In genomic region chr5:13988023-13988422, GRCm38 (mm10) we compare ENCODE assay signal across 28 mouse cellular contexts. TPM values are rescaled to one million over a fixed set of nuclear protein-coding genes. Genes with fewer than 3 reads are reported as not detected.
"Had no signal": no experiment of that assay in that cellular context is flagged by ENCODE, and none has a peak within 500 bp of the region (broad histone marks: within the 10 kb centered on the region; RNA-seq: fewer than 3 reads in every experiment).

No protein-coding gene starts in this region.

- H3K9me3 ChIP-seq: embryonic facial prominence, embryonic 10.5 days; embryonic facial prominence, embryonic 12.5 days; embryonic facial prominence, embryonic 13.5 days; embryonic facial prominence, embryonic 15.5 days; forebrain, embryonic 10.5 days; forebrain, embryonic 12.5 days; forebrain, embryonic 13.5 days; forebrain, embryonic 15.5 days had no signal

- ATAC-seq: forebrain, embryonic 13.5 days; forebrain, embryonic 14.5 days; forebrain, embryonic 15.5 days; forebrain, embryonic 16.5 days; forebrain, postnatal 0 days had no signal

- H3K27me3 ChIP-seq: embryonic facial prominence, embryonic 12.5 days; embryonic facial prominence, embryonic 13.5 days; embryonic facial prominence, embryonic 15.5 days; forebrain, embryonic 13.5 days; forebrain, embryonic 15.5 days had no signal

- H3K27ac ChIP-seq: embryonic facial prominence, embryonic 10.5 days; embryonic facial prominence, embryonic 12.5 days; embryonic facial prominence, embryonic 13.5 days; embryonic facial prominence, embryonic 15.5 days; forebrain, embryonic 10.5 days; forebrain, embryonic 12.5 days; forebrain, embryonic 13.5 days; forebrain, embryonic 15.5 days; gastrocnemius, adult 2 months had no signal

- H3K4me2 ChIP-seq: embryonic facial prominence, embryonic 12.5 days; embryonic facial prominence, embryonic 13.5 days; embryonic facial prominence, embryonic 15.5 days; forebrain, embryonic 12.5 days; forebrain, embryonic 13.5 days; forebrain, embryonic 15.5 days had no signal

- H3K4me3 ChIP-seq: embryonic facial prominence, embryonic 10.5 days; embryonic facial prominence, embryonic 12.5 days; embryonic facial prominence, embryonic 13.5 days; embryonic facial prominence, embryonic 15.5 days; erythroblast, embryonic 14.5 days; forebrain, embryonic 10.5 days; forebrain, embryonic 12.5 days; forebrain, embryonic 13.5 days; forebrain, embryonic 15.5 days; gastrocnemius, adult 2 months had no signal

- DNase-seq: cerebellum, adult 18-20 months; cerebellum, adult 2 months; cerebellum, adult 8-10 months; cerebellum, adult 9-10 months; cerebellum, adult 9-11 months; cerebellum, postnatal 10 days; cerebellum, postnatal 14 days; cerebellum, postnatal 25 days; cerebellum, postnatal 36 days; embryo, embryonic 11 days; forebrain, postnatal 0 days; gastrocnemius, adult 2 months; gastrocnemius, postnatal 10 days; gastrocnemius, postnatal 14 days; gastrocnemius, postnatal 25 days; gastrocnemius, postnatal 36 days; heart, adult 11 months had no signal

- H3K9ac ChIP-seq: embryonic facial prominence, embryonic 12.5 days; embryonic facial prominence, embryonic 13.5 days; embryonic facial prominence, embryonic 15.5 days; forebrain, embryonic 12.5 days; forebrain, embryonic 13.5 days; forebrain, embryonic 15.5 days; forebrain, postnatal 0 days had no signal

- H3K4me1 ChIP-seq: forebrain, embryonic 10.5 days; forebrain, embryonic 12.5 days; forebrain, embryonic 15.5 days had no signal

- H3K36me3 ChIP-seq: embryonic facial prominence, embryonic 10.5 days; embryonic facial prominence, embryonic 12.5 days; embryonic facial prominence, embryonic 13.5 days; embryonic facial prominence, embryonic 15.5 days; forebrain, embryonic 10.5 days; forebrain, embryonic 12.5 days; forebrain, embryonic 15.5 days had no signal

RNA-seq across cellular contexts. Expression of gene Sema3e, which starts 37.1 kb away (rescaled TPM):
- polyA plus RNA-seq: erythroblast, embryonic 14.5 days had no signal
